Mouse (Mus musculus) bone marrow macrophage, adult 2 months (primary cell): Measurements from ENCODE around the gene Artn.

Source experiments
- CTCF ChIP-seq: IDR thresholded peaks from 2 replicates; pipeline ENCODE4 v1.5.1; 2012; ENCODE audit warnings: low read depth, mild to moderate bottlenecking, low read length, moderate library complexity
- POLR2A ChIP-seq: IDR thresholded peaks from 2 replicates; pipeline ENCODE4 v1.6.1; 2012; ENCODE audit warnings: mild to moderate bottlenecking, low read depth, low read length, borderline replicate concordance

DNA sequence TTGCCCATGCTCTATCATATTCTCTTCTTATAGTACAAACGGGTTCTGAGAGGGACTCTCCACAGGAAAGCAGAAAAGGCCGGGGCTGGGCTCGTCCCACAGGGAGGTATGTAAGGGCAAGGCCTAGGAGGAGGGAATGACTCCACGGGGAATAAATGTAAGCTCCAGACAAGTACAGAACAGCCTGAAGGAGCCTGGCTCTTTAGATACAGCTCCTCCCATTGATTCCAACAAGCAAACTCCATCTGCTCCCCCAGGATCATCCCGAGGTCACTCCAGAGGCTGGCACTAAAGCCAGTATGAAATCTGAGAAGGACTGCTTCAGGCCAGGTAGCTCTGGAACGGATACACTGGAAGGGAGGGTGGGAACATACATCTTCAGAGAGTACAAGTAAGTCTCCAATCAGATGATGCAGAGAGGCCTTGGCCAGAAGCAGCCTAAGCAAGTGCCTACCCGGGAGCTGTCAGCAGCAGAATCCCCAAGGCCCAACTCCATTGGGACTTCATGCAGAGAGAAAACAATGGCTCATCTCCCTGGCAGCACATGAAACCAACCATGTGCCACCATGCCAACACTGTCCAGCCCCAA, 16.8 kb downstream of the Artn start:
- TF ChIP-seq CTCF (no peak), POLR2A (no peak)
